Mouse (Mus musculus): ENCODE measurements around the gene Znhit6. TPM values are rescaled to one million over a fixed set of nuclear protein-coding genes. Genes with fewer than 3 reads are reported as not detected.

Gene Znhit6
- polyA plus RNA-seq, 1 experiment from 2014 or later = 35.3 TPM

GRCm38 (mm10) chr3:145652322-145653131 is 76.5 kb downstream of the Znhit6 start:
- Histone ChIP-seq H3K36me3 (peaks cover 2% of the 10 kb centered on the region; the same call in 1 of the 2 replicates), H3K4me1 (peaks cover 49% of the 10 kb centered on the region), H3K4me2 (replicated peaks) (peak overlapping the region; percentile 80), H3K4me3 (replicated peaks) (peak overlapping the region; percentile 59), H3K9ac (peak overlapping the region; percentile 59), H3K9me3 (replicated peaks) (no peaks in the 10 kb centered on the region), H3K27me3 (no peaks in the 10 kb centered on the region), H3K27ac (replicated peaks) (peak overlapping the region; percentile 92)
- no peak for ATAC-seq (ENCODE audit: insufficient number of reproducible peaks, low FRiP score, low TSS enrichment, low read depth)
- 10% methylated on average over 20 of the region's 20 CpGs for WGBS

- Histone ChIP-seq H3K4me1 (peaks cover 41% of the 10 kb centered on the region), H3K9me3 (replicated peaks) (no peaks in the 10 kb centered on the region), H3K4me2 (replicated peaks) (peak overlapping the region; percentile 80), H3K27ac (replicated peaks) (peak overlapping the region; percentile 92), H3K36me3 (no peaks in the 10 kb centered on the region), H3K9ac (peak overlapping the region; percentile 59), H3K4me3 (replicated peaks) (peak overlapping the region; percentile 59), H3K27me3 (no peaks in the 10 kb centered on the region)
- ATAC-seq (ENCODE audit: insufficient number of reproducible peaks, low FRiP score, low TSS enrichment, low read depth) = peak; percentile 51
- WGBS = under 1% methylated on average over 50 of the region's 53 CpGs
Measured at GRCm38 (mm10) chr3:145653191-145653940, 77.4 kb downstream of the Znhit6 start.

- no peaks in the 10 kb centered on the region for H3K27me3 ChIP-seq
- H3K9ac ChIP-seq = no peak overlapping the region
- peak overlapping the region; percentile 80; the same call in 1 of the 2 replicates for H3K4me2 ChIP-seq (replicated peaks)
- no peaks in the 10 kb centered on the region for H3K9me3 ChIP-seq (replicated peaks)
- 68% methylated on average over 9 of the region's 9 CpGs for WGBS
- H3K27ac ChIP-seq (replicated peaks) = no peak overlapping the region
- peaks cover 37% of the 10 kb centered on the region for H3K4me1 ChIP-seq
- peak overlapping the region; percentile 59; the same call in 1 of the 2 replicates for H3K4me3 ChIP-seq (replicated peaks)
- ATAC-seq (ENCODE audit: insufficient number of reproducible peaks, low FRiP score, low TSS enrichment, low read depth) = no peak
- H3K36me3 ChIP-seq = no peaks in the 10 kb centered on the region
Measured at GRCm38 (mm10) chr3:145654028-145654427, 78.0 kb downstream of the Znhit6 start.

Other genes starting within 250 kb of the Znhit6 start
- gene Ccn1, start 73.8 kb downstream of the Znhit6 start, polyA plus RNA-seq (2015; fragmentation: Nextera tagmentation; extraction: Ambion mirVana) = 62.7 and 66.0 TPM in 2 replicates
- gene Ddah1, start 182.5 kb downstream of the Znhit6 start, polyA plus RNA-seq (2015; fragmentation: Nextera tagmentation; extraction: Ambion mirVana) = 38.9 and 42.1 TPM in 2 replicates

Measured in embryonic facial prominence, embryonic 15.5 days (tissue).